Mouse (Mus musculus) urinary bladder, postnatal 4 days (tissue): ENCODE results near the gene Irgm2.
"Not testable (repeated sequence)": the region's sequence is repeated elsewhere in the genome, so short reads cannot be mapped to it uniquely, and the experiment has no call there.

ENCODE experiments used
- DNase-seq, 2 experiments: peaks; one replicate each; pipeline ENCODE4 v3.0.0; 2021 to 2022; ENCODE audit warnings: low spot score in 2 of 2

Irgm2 gene

DNA sequence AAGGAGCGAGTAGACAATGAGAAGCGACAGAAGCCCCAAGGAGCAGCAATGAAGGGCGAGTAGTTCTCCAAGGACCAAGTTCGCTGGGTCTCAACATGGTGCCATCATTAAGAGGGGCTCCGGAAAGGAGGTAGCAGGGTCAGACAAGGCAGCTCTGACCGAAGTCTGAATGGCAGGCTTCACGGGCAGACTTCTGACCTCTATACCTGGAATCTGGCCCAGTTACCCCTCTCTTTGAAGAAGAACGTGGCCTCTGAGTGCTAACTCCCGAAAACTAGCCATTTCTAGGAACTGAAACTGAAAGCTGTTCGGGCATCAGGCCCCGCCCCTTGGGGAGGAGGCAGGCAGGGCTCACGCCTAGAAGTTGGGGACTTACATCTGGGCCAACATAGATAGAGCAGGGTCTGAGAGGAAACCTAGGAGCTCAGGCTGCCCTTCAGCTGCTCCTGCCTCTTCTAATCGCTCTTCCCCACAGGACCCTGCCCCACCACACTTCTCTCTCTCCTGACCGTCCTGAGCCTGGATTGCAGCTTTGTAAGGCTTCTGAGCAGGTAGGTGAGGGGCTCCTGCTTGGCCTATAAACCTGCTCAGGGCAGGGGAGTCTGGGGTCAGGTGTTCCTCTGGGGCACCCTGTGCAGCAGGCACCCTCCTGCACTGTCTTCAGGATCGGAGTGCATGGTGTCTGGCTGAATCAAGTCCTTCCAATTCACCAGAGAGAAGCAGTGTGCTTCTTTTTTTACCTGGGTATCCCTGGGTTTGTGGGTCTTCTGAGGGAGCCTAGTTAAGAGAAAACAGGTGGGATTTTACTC, at the start of gene Irgm2, which contains the start of gene Igtp:
Gene Irgm2, plus strand, starts transcription at position 390 of the 809 bp plus-strand sequence.
Gene Igtp, plus strand, starts transcription at position 328 of the 809 bp plus-strand sequence.
- DNase-seq, result peak; percentile 67 to 72

DNA sequence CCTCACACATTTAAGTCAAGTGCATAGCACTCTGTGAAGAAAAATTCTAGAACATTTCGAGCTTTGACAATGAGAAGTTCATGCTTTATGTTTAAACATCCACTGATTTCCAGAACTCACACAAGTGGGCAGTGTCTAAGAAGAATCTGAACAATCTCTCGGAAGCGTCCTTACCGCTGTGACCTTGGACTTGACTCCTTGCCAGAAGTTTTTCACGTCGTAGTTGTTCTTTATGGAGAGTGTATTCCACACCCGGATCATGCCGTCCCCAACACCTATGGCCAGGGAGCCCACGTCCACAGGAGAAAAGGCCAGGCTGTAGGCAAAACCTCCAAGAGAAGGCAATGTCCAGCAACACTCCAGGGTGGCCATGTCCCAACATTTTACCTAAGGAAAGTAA, 44.0 kb upstream of the Irgm2 start:
- no peak for DNase-seq

DNA sequence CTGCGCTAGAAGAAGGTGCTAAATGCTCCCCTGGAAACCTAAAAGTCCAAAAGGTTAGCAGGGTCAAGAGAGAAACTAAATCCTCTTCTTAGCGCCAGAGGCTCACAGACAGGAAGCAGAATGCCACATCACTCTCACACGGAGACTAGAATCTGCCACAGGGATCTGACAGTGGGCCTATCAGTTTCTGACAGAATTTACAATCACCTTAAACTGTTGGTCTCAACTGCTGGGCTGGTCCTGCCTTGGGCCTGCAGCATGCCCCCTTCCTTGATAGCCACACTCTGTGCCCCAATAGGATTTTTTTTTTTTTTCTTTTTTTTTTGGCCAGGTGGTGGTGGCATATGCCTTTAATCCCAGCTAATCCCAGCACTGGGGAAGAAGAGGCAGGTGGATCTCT, 42.5 kb upstream of the Irgm2 start:
- no peak for DNase-seq

DNA sequence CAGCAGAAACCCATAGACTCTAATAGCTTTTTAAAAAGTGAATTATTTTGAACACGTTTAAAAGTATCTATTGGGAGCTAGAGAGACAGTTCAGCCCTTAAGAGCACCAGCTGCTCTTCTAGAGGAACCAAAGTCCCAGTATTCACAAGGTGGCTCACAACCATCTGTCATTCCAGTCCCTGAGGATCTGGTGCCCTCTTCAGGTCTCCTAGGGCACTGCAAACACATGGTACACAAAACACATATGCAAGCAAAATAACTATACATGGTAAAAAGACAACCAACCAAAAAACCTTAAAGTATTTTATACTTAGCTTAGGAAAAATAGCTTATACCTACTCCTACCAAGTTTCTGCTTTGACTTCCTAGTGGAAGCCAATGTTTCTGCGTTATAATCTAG, 34.3 kb upstream of the Irgm2 start:
- no peak for DNase-seq

DNA sequence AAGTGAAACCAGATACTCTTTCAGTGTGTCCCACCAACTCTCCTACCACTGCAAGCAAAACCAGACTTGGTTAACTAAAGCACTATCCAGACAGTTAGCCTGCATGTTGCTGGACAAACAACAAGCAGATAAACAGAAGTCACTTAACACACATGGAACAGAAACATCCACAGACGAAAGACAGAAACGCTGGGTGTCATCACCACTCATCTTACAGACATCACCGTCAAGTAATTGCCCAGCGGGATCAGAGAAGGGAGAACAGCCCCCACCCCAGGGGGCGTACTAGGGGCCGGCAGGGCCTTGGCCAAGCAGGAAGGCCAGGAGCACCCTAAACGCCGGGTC, 31.6 kb upstream of the Irgm2 start:
- DNase-seq, result no peak

DNA sequence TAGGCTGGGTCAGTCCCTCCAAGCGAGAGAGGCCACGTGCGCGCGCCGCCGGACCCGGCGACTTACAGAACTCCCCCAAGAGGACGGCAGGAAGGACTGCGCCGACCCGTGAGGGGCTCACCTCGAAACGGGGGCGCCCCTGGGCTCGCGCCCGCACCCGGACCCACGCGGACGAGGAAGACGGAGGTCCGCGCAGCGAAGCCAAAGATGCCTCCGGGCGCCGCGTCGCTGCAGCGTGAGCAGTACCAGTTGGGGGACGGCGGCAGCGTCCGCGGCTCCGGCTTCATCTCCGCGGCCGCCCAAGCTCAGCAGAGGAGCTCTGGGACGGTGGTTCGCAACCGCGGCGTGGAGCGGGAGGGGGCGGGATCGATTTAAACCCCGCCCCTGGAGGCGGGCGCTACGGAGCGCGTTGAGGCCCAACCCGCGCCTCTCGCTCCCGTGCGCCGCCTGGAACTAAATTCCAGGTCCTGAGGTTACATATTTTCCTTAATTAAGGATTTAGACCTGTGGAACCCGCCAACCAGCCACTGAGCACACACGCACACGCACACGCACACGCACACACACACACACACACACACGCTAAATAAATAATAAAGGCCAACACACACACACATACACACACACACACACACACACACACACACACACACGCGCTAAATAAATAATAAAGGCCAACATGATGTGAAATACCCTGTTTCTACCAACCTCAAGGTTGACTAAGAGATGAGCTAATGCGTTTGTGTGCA, 31.1 kb upstream of the Irgm2 start, which contains the start of gene Gemin5:
Gene Gemin5, minus strand, starts transcription at position 373 of the 749 bp plus-strand sequence.
- DNase-seq, result peak; percentile 81 to 83

DNA sequence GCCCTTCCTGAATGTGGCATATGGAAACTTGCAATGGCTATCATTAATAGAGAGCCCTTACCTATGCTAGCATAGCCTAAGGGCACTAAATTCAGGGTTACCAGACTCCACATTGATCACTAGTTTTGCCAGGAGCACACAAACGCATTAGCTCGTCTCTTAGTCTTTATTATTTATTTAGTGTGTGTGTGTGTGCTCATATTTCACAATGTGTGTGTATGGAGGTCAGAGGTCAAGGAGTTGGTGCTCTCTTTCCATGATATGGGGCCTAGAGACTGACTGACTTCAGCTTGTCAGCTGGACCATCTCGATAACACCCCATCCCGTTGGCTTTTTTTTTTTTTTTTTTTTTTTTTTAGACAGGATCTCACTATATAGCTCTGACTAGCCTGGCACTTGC, 29.8 kb upstream of the Irgm2 start:
- no peak for DNase-seq

DNA sequence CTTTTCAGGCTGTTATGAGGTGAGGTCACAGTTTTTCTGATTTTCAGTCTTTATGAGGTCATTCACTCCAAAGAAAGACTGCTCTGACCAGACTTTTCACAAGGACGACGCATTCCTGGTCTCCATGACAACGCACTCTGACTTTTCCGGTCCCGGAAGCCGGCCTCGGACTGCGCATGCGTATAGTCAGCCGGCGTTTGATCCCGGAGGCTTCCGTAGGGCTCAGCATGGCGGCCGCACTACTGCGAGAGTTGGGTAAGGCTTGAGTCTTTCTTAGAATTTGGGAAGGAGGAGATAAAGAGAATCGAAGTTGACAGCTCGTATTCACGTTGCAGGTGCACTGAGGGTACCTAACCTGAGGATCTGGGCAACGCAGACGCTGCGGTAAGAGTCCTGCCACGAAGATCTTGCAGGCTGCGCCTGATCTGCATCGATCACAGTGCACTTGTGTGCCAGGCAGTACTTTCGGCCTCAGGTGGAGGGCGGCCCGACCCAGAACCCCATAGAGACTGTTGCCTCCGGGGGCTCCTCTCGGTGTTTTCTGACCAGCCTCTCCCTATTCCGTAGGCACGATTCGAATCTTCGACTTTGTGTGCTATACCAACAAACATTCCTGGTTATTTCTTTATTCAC, 27.8 kb upstream of the Irgm2 start, which contains the start of gene Mrpl22:
Gene Mrpl22, plus strand, starts transcription at position 203 of the 633 bp plus-strand sequence.
- peak; percentile 90 to 98 for DNase-seq

DNA sequence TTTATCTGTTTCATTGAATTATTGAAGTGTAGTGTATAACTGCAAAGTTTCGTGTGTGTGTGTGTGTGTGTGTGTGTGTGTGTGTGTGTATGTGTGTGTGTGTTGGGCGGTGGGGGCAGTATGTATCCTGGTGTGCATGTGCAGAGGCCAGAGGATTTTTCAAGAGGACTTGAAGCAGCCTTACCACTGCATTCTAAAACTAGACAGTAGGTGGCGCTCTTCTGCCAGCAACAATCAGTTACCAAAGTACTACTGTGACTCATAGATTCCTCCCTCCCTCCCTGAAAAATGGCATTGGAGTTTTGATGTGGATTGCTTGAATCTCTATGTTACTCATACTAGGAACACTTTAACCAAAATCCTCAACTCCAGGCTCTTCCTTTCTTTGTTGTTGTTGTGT, 19.9 kb upstream of the Irgm2 start:
- peak; percentile 34 to 63 for DNase-seq

DNA sequence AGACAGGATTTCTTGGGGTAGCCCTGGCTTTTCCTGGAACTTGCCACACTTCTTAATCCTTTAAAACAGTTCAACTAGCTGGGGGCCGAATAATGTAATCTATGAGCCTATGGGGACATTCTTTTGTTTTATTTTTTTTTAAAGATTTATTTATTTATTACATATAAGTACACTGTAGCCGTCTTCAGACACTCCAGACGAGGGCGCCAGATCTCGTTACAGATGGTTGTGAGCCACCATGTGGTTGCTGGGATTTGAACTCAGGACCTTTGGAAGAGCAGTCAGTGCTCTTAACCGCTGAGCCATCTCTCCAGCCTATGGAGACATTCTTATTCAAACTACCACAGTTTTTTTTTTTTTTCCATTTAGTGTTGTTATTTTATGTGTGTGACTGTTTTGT, 19.4 kb upstream of the Irgm2 start:
- not testable (repeated sequence) for DNase-seq

DNA sequence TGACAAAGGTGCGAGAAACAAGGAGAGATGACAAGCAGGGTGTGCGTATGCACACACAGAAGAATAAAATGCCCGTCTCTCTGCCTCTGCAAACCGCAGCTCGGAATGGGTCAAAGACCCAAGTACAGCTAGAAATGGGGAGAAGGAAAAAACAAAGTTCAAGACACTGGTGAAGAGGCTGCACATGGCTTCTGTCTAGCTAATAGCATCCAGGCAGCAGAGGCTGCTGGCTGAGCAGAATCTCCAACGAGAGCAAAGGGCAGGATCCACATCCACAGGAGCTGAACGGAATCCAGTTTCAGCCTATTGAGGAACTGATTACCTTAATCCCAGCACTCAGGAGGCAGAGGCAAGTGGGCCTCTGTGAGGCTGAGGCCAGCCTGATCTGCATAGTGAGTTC, 18.7 kb upstream of the Irgm2 start:
- no peak for DNase-seq

DNA sequence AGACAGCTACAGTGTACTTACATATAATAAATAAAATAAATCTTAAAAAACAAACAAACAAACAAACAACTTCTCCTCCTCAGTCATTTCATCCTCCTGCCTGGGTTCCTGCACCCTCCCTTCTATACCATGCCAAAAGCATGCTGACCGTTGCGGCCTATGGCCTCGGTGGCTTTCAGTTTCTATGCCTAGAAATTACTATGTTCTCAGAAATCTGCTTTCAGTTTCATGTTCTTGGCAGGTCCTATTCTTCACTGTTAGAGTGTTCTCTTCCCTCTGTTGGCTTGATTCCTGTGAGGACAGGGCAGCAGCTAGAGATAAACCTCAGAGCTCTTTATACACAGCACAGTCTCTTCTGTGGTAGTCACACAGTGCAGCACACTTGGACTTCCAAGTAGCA, 15.8 kb upstream of the Irgm2 start:
- no peak for DNase-seq

DNA sequence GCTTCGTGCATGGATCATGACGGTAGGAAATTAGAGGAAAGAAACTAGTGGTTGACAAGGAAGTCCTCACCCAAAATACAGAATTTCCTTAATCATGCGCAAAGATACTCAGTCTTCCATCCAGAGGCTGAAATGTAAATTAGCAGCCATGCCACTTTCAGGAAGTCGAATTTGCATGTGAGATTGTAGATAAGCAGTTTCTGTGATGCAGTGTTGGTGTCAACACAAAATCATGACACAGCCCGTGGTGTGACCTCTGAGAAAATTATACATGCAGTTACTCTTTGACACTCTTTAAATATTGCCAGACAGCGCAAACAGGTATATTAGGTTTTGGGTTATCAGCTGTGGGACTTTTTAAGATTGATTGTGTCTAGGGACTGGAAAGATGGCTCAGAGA, 9.7 kb upstream of the Irgm2 start:
- DNase-seq, result no peak

DNA sequence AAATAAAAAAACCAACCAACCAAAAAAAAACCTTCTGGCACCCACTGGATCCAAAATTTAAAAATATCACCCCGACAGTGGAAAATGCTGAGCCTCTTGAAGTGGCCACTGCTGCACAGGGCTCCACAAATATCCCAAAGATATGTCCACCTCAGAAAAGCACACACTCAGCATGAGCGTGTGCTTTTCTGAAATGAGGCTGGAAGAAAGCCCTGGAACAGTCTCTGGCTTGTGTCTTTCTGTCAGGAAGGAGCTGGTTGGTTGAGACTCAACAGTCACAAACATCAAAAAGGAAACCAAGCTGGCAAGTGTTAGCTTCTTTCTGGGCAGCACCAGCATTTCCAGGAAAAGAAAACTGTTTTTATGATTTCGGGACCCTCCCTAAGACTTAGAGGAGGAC, 6.1 kb upstream of the Irgm2 start:
- no peak for DNase-seq

DNA sequence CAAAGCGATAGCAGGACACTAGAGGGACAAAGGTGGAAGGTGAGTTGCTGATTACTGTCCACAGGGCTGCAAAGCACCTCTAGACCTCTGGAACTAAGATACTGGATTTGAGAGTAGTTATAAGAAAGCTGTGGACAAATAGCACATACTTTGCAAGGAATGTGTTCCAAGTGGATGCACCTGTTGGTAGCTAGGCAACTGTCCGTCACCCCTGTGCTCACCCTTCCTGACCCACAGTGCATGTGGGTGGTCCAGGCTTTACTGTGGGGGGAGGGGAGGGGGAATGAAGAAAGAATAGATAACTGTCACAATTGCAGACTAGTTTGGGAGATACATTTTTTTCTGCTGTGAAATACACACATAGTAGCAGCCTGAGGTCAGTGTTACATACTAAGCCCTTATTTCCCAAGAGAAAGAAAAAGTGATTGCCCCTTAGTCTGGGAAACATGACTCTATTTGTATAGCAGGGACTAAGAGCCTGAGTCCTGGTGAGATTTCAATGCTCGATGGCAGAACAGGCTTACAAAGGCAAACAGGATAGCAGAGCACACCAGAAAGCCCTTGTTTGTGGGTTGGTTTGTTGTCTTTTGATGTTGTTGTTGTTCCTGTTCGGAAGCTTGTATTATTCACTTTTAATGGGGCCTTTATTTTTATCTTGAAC, 5.4 kb upstream of the Irgm2 start:
- no peak for DNase-seq

DNA sequence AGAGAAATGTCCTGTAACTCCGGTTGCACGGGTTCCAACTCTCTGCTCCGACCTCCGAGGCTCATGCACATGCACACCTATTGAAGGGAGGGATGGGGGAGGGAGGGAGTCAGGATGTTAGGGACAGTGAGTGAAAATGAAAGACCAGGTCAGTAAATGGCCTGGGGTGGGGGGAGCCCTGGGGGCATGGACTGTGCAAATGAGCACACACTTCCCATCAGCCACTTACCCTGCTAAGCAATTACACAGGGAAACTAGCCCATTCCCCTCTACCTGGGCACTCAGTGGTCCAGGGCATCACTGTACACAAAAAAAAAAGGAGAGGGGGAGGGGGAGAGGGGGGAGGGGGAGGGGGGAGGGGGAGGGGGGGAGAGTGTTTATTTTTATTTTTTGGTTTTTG, 755 bp upstream of the Irgm2 start:
- no peak for DNase-seq

DNA sequence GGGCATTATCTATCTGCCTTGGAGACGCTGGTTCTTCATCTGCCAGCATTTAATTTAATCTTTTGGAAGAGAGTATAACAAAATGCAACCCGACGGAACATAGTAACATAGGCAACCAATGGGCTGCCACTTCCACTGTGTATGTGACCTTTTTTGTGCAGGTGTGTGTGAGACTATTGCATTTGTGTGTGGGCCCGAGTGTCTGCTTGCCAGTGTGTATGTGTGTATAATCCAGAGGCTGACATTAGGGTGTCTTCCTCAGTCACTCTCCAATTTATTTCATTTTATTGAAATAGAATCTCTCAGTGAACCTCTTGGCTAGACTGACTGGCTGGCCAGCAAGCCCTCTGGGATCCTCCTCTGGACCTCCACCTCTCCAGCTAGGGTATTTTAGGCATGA, 808 bp downstream of the Irgm2 start:
- no peak for DNase-seq

DNA sequence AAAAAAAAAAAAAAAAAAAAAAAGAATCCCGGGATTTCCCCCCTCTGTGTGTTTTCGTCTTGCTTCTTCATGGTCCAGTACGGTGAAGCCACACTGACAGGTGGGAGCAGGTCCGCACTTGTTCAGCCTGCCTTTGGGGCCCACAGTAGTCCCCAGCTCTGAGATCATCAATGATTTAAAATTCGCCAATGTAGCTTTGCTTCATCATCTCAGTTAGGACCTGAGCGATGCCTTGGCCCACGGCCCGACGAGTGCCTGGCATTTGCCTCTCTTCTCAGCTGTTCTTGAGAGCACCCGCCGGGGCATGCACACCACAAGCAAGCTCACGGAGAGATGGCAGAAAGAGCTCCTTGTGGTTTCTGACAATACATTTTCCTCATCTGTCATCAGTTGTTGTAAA, 1.6 kb downstream of the Irgm2 start:
- no peak for DNase-seq

DNA sequence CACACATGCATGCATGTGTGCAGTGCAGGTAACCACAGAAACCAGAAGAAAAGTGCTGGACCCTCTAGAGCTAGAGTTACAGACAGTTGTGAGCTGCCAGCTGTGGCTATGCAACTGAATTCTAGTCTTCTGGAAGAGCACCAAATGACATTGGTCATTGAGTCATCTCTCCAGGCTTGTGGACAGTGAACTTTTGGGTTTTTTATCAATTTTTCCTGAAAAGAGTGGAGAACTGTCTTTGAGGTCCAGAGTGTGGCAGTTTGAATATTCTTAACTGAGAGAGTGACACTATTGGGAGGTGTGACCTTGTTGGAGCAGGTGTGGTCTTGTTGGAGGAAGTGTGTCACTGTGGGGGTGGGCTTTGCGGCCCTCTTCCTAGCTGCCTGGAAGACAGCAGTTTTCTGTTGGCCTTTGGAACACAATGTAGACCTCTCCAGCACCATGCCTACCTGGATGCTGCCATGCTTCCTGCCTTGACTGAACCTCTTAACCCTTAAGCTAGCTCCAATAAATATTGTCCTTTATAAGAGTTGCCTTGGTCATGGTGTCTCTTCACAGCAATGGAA, 11.0 kb downstream of the Irgm2 start:
- no peak for DNase-seq

DNA sequence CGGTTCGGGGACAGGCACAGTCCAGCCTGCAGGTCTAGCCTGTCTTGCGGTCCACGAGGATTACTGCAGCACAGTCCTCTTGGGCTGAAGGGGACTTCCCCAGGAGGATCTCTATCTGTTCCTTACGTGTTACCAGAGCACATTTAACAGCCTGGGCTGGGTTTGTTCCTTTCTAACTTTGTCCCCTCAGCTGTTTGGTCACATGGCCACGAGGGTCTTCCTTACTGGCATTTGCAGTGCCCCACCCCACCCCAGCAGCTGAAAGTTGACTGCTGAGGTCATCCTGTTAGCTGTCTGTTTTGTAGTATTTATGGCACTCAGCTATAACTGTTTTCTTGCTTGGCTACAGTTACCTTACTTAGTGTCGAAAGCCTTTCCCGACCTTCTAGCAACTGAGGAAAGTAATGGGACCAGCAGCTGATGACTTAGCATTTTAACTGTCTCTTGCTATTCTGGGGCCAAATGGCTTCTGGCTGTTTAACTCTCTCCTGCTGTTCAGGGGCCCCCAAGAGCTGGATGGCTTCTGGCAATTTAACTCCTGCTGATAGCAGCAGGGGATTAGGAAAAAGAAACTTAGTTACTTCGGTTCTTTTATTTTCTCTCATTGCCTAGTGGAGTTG, 11.8 kb downstream of the Irgm2 start:
- no peak for DNase-seq

DNA sequence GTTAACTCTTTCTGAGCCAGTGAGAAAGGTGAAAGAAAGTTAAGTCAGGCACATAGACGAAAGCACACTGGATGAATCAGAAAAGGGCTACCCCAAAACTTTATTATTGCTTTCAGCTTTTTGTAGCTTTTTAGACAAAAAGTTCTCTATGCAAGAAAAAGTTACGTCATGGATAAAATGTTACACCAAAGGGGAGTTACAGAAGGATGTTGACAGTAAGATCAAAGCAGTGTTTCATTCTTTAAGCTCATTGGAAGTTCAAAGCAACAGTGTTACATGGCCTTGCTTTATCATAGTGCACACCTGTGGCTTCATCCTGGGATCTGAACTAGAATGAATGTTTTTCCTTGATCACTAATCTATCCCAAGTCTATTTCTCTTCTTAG, 12.3 kb downstream of the Irgm2 start:
- no peak for DNase-seq
